Mouse (Mus musculus) ES-Bruce4 (cell line): ENCODE results near the gene Dync1i2. TPM values are rescaled to one million over a fixed set of nuclear protein-coding genes. Genes with fewer than 3 reads are reported as not detected.

Experiments used
- H3K27ac ChIP-seq: 2 replicates; pipeline ENCODE4 v1.5.1; 2012; ENCODE audit warnings: low read length, inconsistent platforms; ENCODE audit not compliant: insufficient read depth
- H3K27me3 ChIP-seq: 2 replicates; pipeline ENCODE4 v1.6.1; 2012; ENCODE audit warnings: mild to moderate bottlenecking, low read length, inconsistent platforms; ENCODE audit not compliant: control insufficient read depth, poor library complexity, insufficient read depth, severe bottlenecking
- H3K36me3 ChIP-seq: 2 replicates; pipeline ENCODE4 v1.6.1; 2012; ENCODE audit warnings: inconsistent platforms, mild to moderate bottlenecking, low read length, moderate library complexity; ENCODE audit not compliant: control insufficient read depth, poor library complexity, insufficient read depth, severe bottlenecking
- H3K4me1 ChIP-seq: one replicate; pipeline ENCODE4 v1.8.1; 2011; ENCODE audit warnings: low read length; ENCODE audit not compliant: control insufficient read depth, insufficient read depth
- H3K4me3 ChIP-seq: 2 replicates; pipeline ENCODE4 v1.5.1; 2011; ENCODE audit warnings: low read depth, mild to moderate bottlenecking, low read length
- H3K9ac ChIP-seq: 2 replicates; pipeline ENCODE4 v1.6.1; 2012; ENCODE audit warnings: low read depth, mild to moderate bottlenecking, inconsistent platforms; ENCODE audit not compliant: poor library complexity, severe bottlenecking
- H3K9me3 ChIP-seq: replicated peaks from 2 replicates; pipeline ENCODE4 v1.6.1; 2012; ENCODE audit warnings: mild to moderate bottlenecking, low read length, inconsistent platforms; ENCODE audit not compliant: control insufficient read depth, poor library complexity, insufficient read depth, severe bottlenecking
- CTCF ChIP-seq: IDR thresholded peaks from one replicate; pipeline ENCODE4 v1.8.1; 2011; ENCODE audit warnings: low read depth, low read length
- EP300 ChIP-seq: IDR thresholded peaks from 2 replicates; pipeline ENCODE4 v1.6.1; 2011; ENCODE audit warnings: low read depth, low read length; ENCODE audit not compliant: insufficient read depth
- POLR2A ChIP-seq: IDR thresholded peaks from one replicate; pipeline ENCODE4 v1.8.1; 2011; ENCODE audit warnings: low read length; ENCODE audit not compliant: insufficient read depth
- polyA plus RNA-seq: library from polyadenylated mRNA; stranded (reverse); fragments of >200 nt; gene quantifications from 2 replicates; pipeline ENCODE4 v1.2.4, GENCODE M21; 2011; ENCODE audit warnings: low read depth; ENCODE audit not compliant: missing spikeins, insufficient read depth, insufficient read length

Gene Dync1i2
- polyA plus RNA-seq, 1 experiment, result 140 TPM

GRCm38 (mm10) chr2:71212360-71212726 is 837 bp downstream of the Dync1i2 start:
- TF ChIP-seq EP300, result no peak
- no peak for TF ChIP-seq CTCF
- TF ChIP-seq POLR2A, result no peak
- Histone ChIP-seq H3K27ac (no peak overlapping the region), H3K27me3 (no peaks in the 10 kb centered on the region; the same call in 1 of the 2 replicates), H3K9ac (peak overlapping the region; percentile 79), H3K4me1 (no peaks in the 10 kb centered on the region), H3K36me3 (no peaks in the 10 kb centered on the region; the same call in 1 of the 2 replicates), H3K9me3 (no peaks in the 10 kb centered on the region), H3K4me3 (peak overlapping the region; percentile 97)

GRCm38 (mm10) chr2:71221020-71221419 is 9.5 kb downstream of the Dync1i2 start:
- no peaks in the 10 kb centered on the region for H3K9me3 ChIP-seq
- peaks cover 9% of the 10 kb centered on the region; the same call in 1 of the 2 replicates for H3K36me3 ChIP-seq
- TF ChIP-seq EP300 (no peak), CTCF (no peak), POLR2A (no peak)

GRCm38 (mm10) chr2:71227398-71227797 is 15.9 kb downstream of the Dync1i2 start:
- no peak for TF ChIP-seq POLR2A
- no peak for TF ChIP-seq CTCF
- no peak for TF ChIP-seq EP300
- peaks cover 8% of the 10 kb centered on the region; the same call in 1 of the 2 replicates for H3K36me3 ChIP-seq
- no peaks in the 10 kb centered on the region for H3K4me1 ChIP-seq
- no peaks in the 10 kb centered on the region for H3K9me3 ChIP-seq
- no peak overlapping the region for H3K27ac ChIP-seq
- H3K9ac ChIP-seq, result no peak overlapping the region
- no peak overlapping the region for H3K4me3 ChIP-seq
- H3K27me3 ChIP-seq, result no peaks in the 10 kb centered on the region

More at GRCm38 (mm10) chr2:71221020-71221419, 9.5 kb downstream of the Dync1i2 start:
- H3K4me1 ChIP-seq, result no peaks in the 10 kb centered on the region
- no peak overlapping the region for H3K4me3 ChIP-seq
- no peak overlapping the region for H3K9ac ChIP-seq
- no peaks in the 10 kb centered on the region for H3K27me3 ChIP-seq
- H3K27ac ChIP-seq, result no peak overlapping the region

- no peak overlapping the region for H3K27ac ChIP-seq
- H3K4me3 ChIP-seq, result no peak overlapping the region
- H3K27me3 ChIP-seq, result no peaks in the 10 kb centered on the region
- H3K36me3 ChIP-seq, result peaks cover 2% of the 10 kb centered on the region; the same call in 1 of the 2 replicates
- no peaks in the 10 kb centered on the region for H3K9me3 ChIP-seq
- TF ChIP-seq CTCF, result no peak
- TF ChIP-seq EP300, result no peak
- no peak for TF ChIP-seq POLR2A
- no peak overlapping the region for H3K9ac ChIP-seq
- H3K4me1 ChIP-seq, result no peaks in the 10 kb centered on the region
Observed at GRCm38 (mm10) chr2:71229603-71230002, 18.1 kb downstream of the Dync1i2 start.

- H3K36me3 ChIP-seq, result peaks cover 8% of the 10 kb centered on the region
- no peak overlapping the region for H3K4me3 ChIP-seq
- no peak overlapping the region for H3K9ac ChIP-seq
- TF ChIP-seq POLR2A, result no peak
- no peak for TF ChIP-seq CTCF
- TF ChIP-seq EP300, result no peak
- H3K9me3 ChIP-seq, result no peaks in the 10 kb centered on the region
- no peaks in the 10 kb centered on the region for H3K27me3 ChIP-seq
- no peaks in the 10 kb centered on the region for H3K4me1 ChIP-seq
- no peak overlapping the region for H3K27ac ChIP-seq
Observed at GRCm38 (mm10) chr2:71231951-71232350, 20.4 kb downstream of the Dync1i2 start.

GRCm38 (mm10) chr2:71232976-71233375 is 21.5 kb downstream of the Dync1i2 start:
- no peaks in the 10 kb centered on the region for H3K27me3 ChIP-seq
- no peak overlapping the region for H3K4me3 ChIP-seq
- H3K4me1 ChIP-seq, result no peaks in the 10 kb centered on the region
- H3K9ac ChIP-seq, result no peak overlapping the region
- TF ChIP-seq POLR2A, result no peak
- no peak for TF ChIP-seq CTCF
- TF ChIP-seq EP300, result no peak
- no peaks in the 10 kb centered on the region for H3K9me3 ChIP-seq
- no peak overlapping the region for H3K27ac ChIP-seq
- H3K36me3 ChIP-seq, result peaks cover 5% of the 10 kb centered on the region
